Mouse (Mus musculus): ENCODE measurements around the gene Eps15.

- no peak for TF ChIP-seq CTCF (IDR thresholded peaks at IDR 0.05; ENCODE audit: borderline replicate concordance, extremely low read depth, insufficient read depth, insufficient read length)
- TF ChIP-seq POLR2A (IDR thresholded peaks at IDR 0.05; ENCODE audit: borderline replicate concordance, extremely low read depth, insufficient read depth, insufficient read length, poor library complexity, severe bottlenecking) = no peak
These were observed 26.4 kb upstream of the Eps15 start for GRCm38 (mm10) chr4:109253664-109254151.
